Mouse (Mus musculus): ENCODE measurements around the gene Msh5.
A peak's percentile ranks its signal among the peaks of the same experiment; 100 is the strongest.

The Msh5 gene

GRCm38 (mm10) chr17:35046681-35047455 is at the start of gene Msh5:
Msh5 (minus strand) TSS chr17:35046745.
- DNase-seq (ENCODE audit: extremely low spot score, low spot score): peak; percentile 99

- no peak for DNase-seq (ENCODE audit: extremely low spot score, low spot score)
Observed at GRCm38 (mm10) chr17:35094475-35095365, 48.2 kb upstream of the Msh5 start.

- no peak for DNase-seq (ENCODE audit: extremely low spot score, low spot score)
Observed at GRCm38 (mm10) chr17:35092403-35093198, 46.1 kb upstream of the Msh5 start.

- no peak for DNase-seq (ENCODE audit: extremely low spot score, low spot score)
Observed at GRCm38 (mm10) chr17:35090166-35090932, 43.8 kb upstream of the Msh5 start.

GRCm38 (mm10) chr17:35088825-35089644 is 42.5 kb upstream of the Msh5 start, which contains the start of gene Abhd16a:
Abhd16a (plus strand) TSS chr17:35089263.
- peak; percentile 95 for DNase-seq (ENCODE audit: extremely low spot score, low spot score)

- no peak for DNase-seq (ENCODE audit: extremely low spot score, low spot score)
Observed at GRCm38 (mm10) chr17:35088151-35088550, 41.6 kb upstream of the Msh5 start.

GRCm38 (mm10) chr17:35085208-35085865 is 38.8 kb upstream of the Msh5 start, which contains the start of gene Ly6g6f:
Ly6g6f (minus strand) TSS chr17:35085610.
- DNase-seq (ENCODE audit: extremely low spot score, low spot score): no peak

GRCm38 (mm10) chr17:35083929-35084497 is 37.5 kb upstream of the Msh5 start:
- DNase-seq (ENCODE audit: extremely low spot score, low spot score): no peak

- DNase-seq (ENCODE audit: extremely low spot score, low spot score): no peak
Observed at GRCm38 (mm10) chr17:35082841-35083576, 36.5 kb upstream of the Msh5 start.

GRCm38 (mm10) chr17:35080710-35081109 is 34.2 kb upstream of the Msh5 start:
- DNase-seq (ENCODE audit: extremely low spot score, low spot score): no peak

- no peak for DNase-seq (ENCODE audit: extremely low spot score, low spot score)
Observed at GRCm38 (mm10) chr17:35080248-35080647, 33.7 kb upstream of the Msh5 start.

- no peak for DNase-seq (ENCODE audit: extremely low spot score, low spot score)
Observed at GRCm38 (mm10) chr17:35079778-35080177, 33.2 kb upstream of the Msh5 start.

- peak; percentile 37 for DNase-seq (ENCODE audit: extremely low spot score, low spot score)
Observed at GRCm38 (mm10) chr17:35077786-35078233, 31.3 kb upstream of the Msh5 start, which contains the start of gene Ly6g6d. Ly6g6d (minus strand) TSS chr17:35078065.

GRCm38 (mm10) chr17:35077285-35077684 is 30.7 kb upstream of the Msh5 start:
- no peak for DNase-seq (ENCODE audit: extremely low spot score, low spot score)

- no peak for DNase-seq (ENCODE audit: extremely low spot score, low spot score)
Observed at GRCm38 (mm10) chr17:35076507-35077176, 30.1 kb upstream of the Msh5 start, which contains the start of gene Ly6g6e. Ly6g6e (plus strand) TSS chr17:35076902.

GRCm38 (mm10) chr17:35074097-35074496 is 27.6 kb upstream of the Msh5 start:
- no peak for DNase-seq (ENCODE audit: extremely low spot score, low spot score)

- DNase-seq (ENCODE audit: extremely low spot score, low spot score): no peak
Observed at GRCm38 (mm10) chr17:35071454-35071853, 24.9 kb upstream of the Msh5 start.
